Mouse (Mus musculus): ENCODE measurements around the gene Ap2b1. TPM values are rescaled to one million over a fixed set of nuclear protein-coding genes. Genes with fewer than 3 reads are reported as not detected.
A peak's percentile ranks its signal among the peaks of the same experiment; 100 is the strongest.

The Ap2b1 gene
- polyA plus RNA-seq, 1 experiment from 2014 or later, result 20.0 TPM

DNA sequence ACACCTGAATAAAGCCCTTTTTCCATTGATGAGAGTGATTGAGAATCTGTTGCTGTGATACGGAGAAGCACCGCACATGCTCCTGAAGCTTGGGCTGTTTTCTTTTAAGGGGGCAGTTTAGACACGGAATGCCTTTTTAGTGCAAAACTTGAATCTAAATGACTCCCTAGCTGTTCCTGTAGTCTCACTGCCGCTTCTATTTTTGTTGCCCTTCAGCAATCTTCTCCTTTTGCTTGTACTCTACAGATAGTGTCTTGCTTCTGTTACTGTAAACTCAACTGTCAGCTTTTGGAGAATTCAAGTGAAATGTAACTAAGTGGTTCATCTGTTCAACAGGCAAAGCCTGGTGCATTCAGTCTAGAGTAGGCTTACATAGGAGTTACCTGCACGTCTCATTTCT is 56.6 kb downstream of the Ap2b1 start:
- Histone ChIP-seq H3K27ac (replicated peaks) (no peak overlapping the region), H3K4me1 (replicated peaks; ENCODE audit: control insufficient read depth, insufficient read depth) (no peaks in the 10 kb centered on the region), H3K27me3 (ENCODE audit: control insufficient read depth, insufficient read depth, low read length) (no peaks in the 10 kb centered on the region), H3K4me3 (ENCODE audit: low read depth, low read length) (no peak overlapping the region), H3K36me3 (ENCODE audit: control insufficient read depth, insufficient read depth, low read length) (peaks cover 10% of the 10 kb centered on the region; the same call in 1 of the 2 replicates), H3K9me3 (ENCODE audit: control insufficient read depth, low read length) (no peaks in the 10 kb centered on the region), H3K9ac (ENCODE audit: low read length) (no peak overlapping the region), H3K4me2 (replicated peaks; ENCODE audit: low read depth) (no peak overlapping the region)
- no peak for TF ChIP-seq EP300 (optimal IDR thresholded peaks at IDR 0.05)
- WGBS, result 92% methylated on average over 5 of the region's 5 CpGs
- DNase-seq (ENCODE audit: low spot score) (no peak), ATAC-seq (ENCODE audit: low FRiP score, low TSS enrichment) (no peak)

- Histone ChIP-seq H3K9ac (ENCODE audit: low read length) (no peak overlapping the region), H3K4me1 (replicated peaks; ENCODE audit: control insufficient read depth, insufficient read depth) (no peaks in the 10 kb centered on the region), H3K36me3 (ENCODE audit: control insufficient read depth, insufficient read depth, low read length) (no peaks in the 10 kb centered on the region), H3K27ac (replicated peaks) (no peak overlapping the region), H3K27me3 (ENCODE audit: control insufficient read depth, insufficient read depth, low read length) (no peaks in the 10 kb centered on the region), H3K9me3 (ENCODE audit: control insufficient read depth, low read length) (no peaks in the 10 kb centered on the region), H3K4me3 (ENCODE audit: low read depth, low read length) (no peak overlapping the region), H3K4me2 (replicated peaks; ENCODE audit: low read depth) (no peak overlapping the region)
- TF ChIP-seq EP300 (optimal IDR thresholded peaks at IDR 0.05), result no peak
- TF ChIP-seq CTCF (IDR thresholded peaks at IDR 0.05; ENCODE audit: low read depth), result peak; percentile 76
- DNase-seq (ENCODE audit: low spot score) (peak; percentile 16), ATAC-seq (ENCODE audit: low FRiP score, low TSS enrichment) (no peak)
- WGBS, result 62% methylated on average over 3 of the region's 3 CpGs
These were observed 58.6 kb downstream of the Ap2b1 start for GRCm38 (mm10) chr11:83357421-83357820.

DNA sequence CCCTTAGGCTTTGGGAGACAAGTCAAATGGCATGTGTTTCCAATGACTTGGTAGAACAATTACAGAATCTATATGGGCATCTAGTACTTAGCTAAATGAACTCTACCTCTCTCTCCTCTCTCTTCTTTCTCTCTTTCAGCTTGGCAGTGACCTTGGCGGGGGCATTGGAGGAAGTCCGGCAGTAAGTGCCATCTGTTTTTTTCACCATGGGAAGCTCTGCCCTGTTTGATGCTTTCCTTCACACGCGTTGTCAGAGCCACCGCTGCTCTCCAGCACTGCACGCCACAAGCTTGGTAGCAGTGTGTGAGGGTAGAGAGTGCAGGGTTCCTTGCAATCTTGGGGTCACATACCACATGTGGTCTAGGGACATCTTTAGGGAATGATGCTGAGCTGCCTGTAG is 65.8 kb downstream of the Ap2b1 start:
- no peak overlapping the region for H3K27ac ChIP-seq (replicated peaks)
- H3K4me2 ChIP-seq (replicated peaks; ENCODE audit: low read depth), result no peak overlapping the region
- no peaks in the 10 kb centered on the region for H3K9me3 ChIP-seq (ENCODE audit: control insufficient read depth, low read length)
- DNase-seq (ENCODE audit: low spot score) (no peak), ATAC-seq (ENCODE audit: low FRiP score, low TSS enrichment) (no peak)
- no peak overlapping the region for H3K4me3 ChIP-seq (ENCODE audit: low read depth, low read length)
- peaks cover 5% of the 10 kb centered on the region; the same call in 1 of the 2 replicates for H3K36me3 ChIP-seq (ENCODE audit: control insufficient read depth, insufficient read depth, low read length)
- WGBS, result 93% methylated on average over 6 of the region's 6 CpGs
- TF ChIP-seq EP300 (optimal IDR thresholded peaks at IDR 0.05) (no peak), CTCF (IDR thresholded peaks at IDR 0.05; ENCODE audit: low read depth) (no peak)
- no peaks in the 10 kb centered on the region for H3K4me1 ChIP-seq (replicated peaks; ENCODE audit: control insufficient read depth, insufficient read depth)
- H3K27me3 ChIP-seq (ENCODE audit: control insufficient read depth, insufficient read depth, low read length), result no peaks in the 10 kb centered on the region
- no peak overlapping the region for H3K9ac ChIP-seq (ENCODE audit: low read length)

- Histone ChIP-seq H3K36me3 (ENCODE audit: control insufficient read depth, insufficient read depth, low read length) (peaks cover 7% of the 10 kb centered on the region), H3K4me3 (ENCODE audit: low read depth, low read length) (no peak overlapping the region), H3K9ac (ENCODE audit: low read length) (no peak overlapping the region), H3K27me3 (ENCODE audit: control insufficient read depth, insufficient read depth, low read length) (no peaks in the 10 kb centered on the region), H3K9me3 (ENCODE audit: control insufficient read depth, low read length) (no peaks in the 10 kb centered on the region), H3K4me1 (replicated peaks; ENCODE audit: control insufficient read depth, insufficient read depth) (no peaks in the 10 kb centered on the region), H3K4me2 (replicated peaks; ENCODE audit: low read depth) (no peak overlapping the region), H3K27ac (replicated peaks) (no peak overlapping the region)
- DNase-seq (ENCODE audit: low spot score) (no peak), ATAC-seq (ENCODE audit: low FRiP score, low TSS enrichment) (no peak)
- no peak for TF ChIP-seq EP300 (optimal IDR thresholded peaks at IDR 0.05)
- no peak for TF ChIP-seq CTCF (IDR thresholded peaks at IDR 0.05; ENCODE audit: low read depth)
- 91% methylated on average over 4 of the region's 4 CpGs for WGBS
These were observed 72.4 kb downstream of the Ap2b1 start for GRCm38 (mm10) chr11:83371267-83371666.

- ATAC-seq (ENCODE audit: low FRiP score, low TSS enrichment) (no peak), DNase-seq (ENCODE audit: low spot score) (no peak)
- H3K4me2 ChIP-seq (replicated peaks; ENCODE audit: low read depth), result no peak overlapping the region
- H3K9ac ChIP-seq (ENCODE audit: low read length), result no peak overlapping the region
- H3K4me1 ChIP-seq (replicated peaks; ENCODE audit: control insufficient read depth, insufficient read depth), result no peaks in the 10 kb centered on the region
- H3K27me3 ChIP-seq (ENCODE audit: control insufficient read depth, insufficient read depth, low read length), result no peaks in the 10 kb centered on the region
- no peak overlapping the region for H3K4me3 ChIP-seq (ENCODE audit: low read depth, low read length)
- TF ChIP-seq EP300 (optimal IDR thresholded peaks at IDR 0.05) (no peak), CTCF (IDR thresholded peaks at IDR 0.05; ENCODE audit: low read depth) (no peak)
- no peaks in the 10 kb centered on the region for H3K9me3 ChIP-seq (ENCODE audit: control insufficient read depth, low read length)
- no peak overlapping the region for H3K27ac ChIP-seq (replicated peaks)
- 62% methylated on average over 7 of the region's 7 CpGs for WGBS
- peaks cover 2% of the 10 kb centered on the region; the same call in 1 of the 2 replicates for H3K36me3 ChIP-seq (ENCODE audit: control insufficient read depth, insufficient read depth, low read length)
These were observed 81.0 kb downstream of the Ap2b1 start for GRCm38 (mm10) chr11:83379745-83380341.

- no peak for DNase-seq (ENCODE audit: low spot score)
- no peak overlapping the region for H3K27ac ChIP-seq (replicated peaks)
- no peak for TF ChIP-seq CTCF (IDR thresholded peaks at IDR 0.05; ENCODE audit: low read depth)
- no peak for TF ChIP-seq EP300 (optimal IDR thresholded peaks at IDR 0.05)
- H3K36me3 ChIP-seq (ENCODE audit: control insufficient read depth, insufficient read depth, low read length), result peaks cover 2% of the 10 kb centered on the region; the same call in 1 of the 2 replicates
- H3K4me1 ChIP-seq (replicated peaks; ENCODE audit: control insufficient read depth, insufficient read depth), result no peaks in the 10 kb centered on the region
- ATAC-seq (ENCODE audit: low FRiP score, low TSS enrichment), result no peak
- no peak overlapping the region for H3K4me3 ChIP-seq (ENCODE audit: low read depth, low read length)
- H3K27me3 ChIP-seq (ENCODE audit: control insufficient read depth, insufficient read depth, low read length), result no peaks in the 10 kb centered on the region
- H3K9ac ChIP-seq (ENCODE audit: low read length), result no peak overlapping the region
- H3K9me3 ChIP-seq (ENCODE audit: control insufficient read depth, low read length), result no peaks in the 10 kb centered on the region
- WGBS, result 68% methylated on average over 9 of the region's 9 CpGs
- H3K4me2 ChIP-seq (replicated peaks; ENCODE audit: low read depth), result no peak overlapping the region
These were observed 84.2 kb downstream of the Ap2b1 start for GRCm38 (mm10) chr11:83382876-83383531.
